Mouse (Mus musculus) lung, postnatal 36 days (tissue): ENCODE measurements at regions not wholly inside any gene's neighbourhood (a gene's known extent, or its start where the extent isn't known, plus 50 kb on each side); places are given as distances from the start of the nearest gene placed in this dataset.

Experiments used
- DNase-seq: peaks from one replicate; pipeline ENCODE4 v3.0.0; 2022; ENCODE audit warnings: mixed read lengths

DNA sequence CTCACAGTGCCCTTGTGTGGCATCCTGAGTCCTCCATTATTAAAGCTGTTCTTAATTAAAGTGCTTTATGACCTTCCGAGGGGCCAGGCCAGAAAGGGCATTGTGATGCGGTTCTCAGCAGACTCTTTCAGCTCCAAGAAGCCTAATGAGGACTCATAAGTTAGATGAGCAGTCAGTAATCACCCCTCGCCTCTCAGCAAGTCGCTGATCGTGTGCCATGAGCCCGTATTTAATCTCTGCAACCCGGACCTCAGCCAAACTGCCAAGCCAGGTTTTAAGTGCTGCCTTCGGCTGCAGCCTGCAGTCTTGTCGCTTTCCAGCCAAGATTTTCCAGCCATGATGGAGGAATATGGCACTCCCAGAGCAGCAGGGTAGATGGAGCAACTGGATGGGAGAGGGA lies 56.1 kb upstream of the Rbfox1 start:
- DNase-seq, result no peak

DNA sequence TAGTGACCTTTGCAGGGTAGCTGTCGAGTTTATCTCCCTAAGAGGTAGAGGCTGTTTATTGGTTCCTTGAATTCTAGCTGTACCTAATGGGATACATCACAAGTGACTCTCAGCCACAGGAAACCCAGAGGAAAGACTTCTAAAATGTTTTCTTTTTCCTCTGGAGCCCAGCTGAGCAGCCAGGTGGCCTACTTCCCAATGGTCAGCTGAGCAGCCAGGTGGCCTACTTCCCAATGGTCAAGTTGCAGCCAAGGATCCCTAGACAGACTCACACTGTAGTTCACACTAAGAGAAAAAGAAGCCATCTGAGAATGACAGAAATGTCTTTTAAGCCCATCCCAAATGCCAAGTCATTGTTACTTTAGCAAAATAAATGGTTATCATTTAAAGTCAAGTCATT lies 61.8 kb upstream of the Rbfox1 start:
- no peak for DNase-seq

DNA sequence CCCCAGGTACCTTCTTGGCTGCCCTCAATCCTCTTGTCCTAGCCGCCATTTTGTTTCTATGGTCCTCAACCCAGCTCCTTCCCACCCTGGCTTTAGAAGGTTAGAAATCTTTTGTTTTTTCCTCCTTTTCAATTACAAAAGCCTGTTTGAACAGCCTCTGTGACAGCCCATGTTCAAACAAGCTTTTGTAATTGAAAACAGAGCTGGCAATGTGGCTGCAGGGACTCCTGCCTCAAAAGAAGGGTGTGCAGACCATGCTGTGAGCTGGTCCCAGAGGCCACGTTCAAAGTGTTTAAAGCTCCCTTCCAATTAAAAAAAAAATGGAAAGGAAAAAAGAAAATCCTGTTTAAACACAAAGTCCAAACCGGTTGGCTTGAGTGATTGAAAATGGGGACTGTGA lies 68.0 kb upstream of the Rbfox1 start:
- no peak for DNase-seq

DNA sequence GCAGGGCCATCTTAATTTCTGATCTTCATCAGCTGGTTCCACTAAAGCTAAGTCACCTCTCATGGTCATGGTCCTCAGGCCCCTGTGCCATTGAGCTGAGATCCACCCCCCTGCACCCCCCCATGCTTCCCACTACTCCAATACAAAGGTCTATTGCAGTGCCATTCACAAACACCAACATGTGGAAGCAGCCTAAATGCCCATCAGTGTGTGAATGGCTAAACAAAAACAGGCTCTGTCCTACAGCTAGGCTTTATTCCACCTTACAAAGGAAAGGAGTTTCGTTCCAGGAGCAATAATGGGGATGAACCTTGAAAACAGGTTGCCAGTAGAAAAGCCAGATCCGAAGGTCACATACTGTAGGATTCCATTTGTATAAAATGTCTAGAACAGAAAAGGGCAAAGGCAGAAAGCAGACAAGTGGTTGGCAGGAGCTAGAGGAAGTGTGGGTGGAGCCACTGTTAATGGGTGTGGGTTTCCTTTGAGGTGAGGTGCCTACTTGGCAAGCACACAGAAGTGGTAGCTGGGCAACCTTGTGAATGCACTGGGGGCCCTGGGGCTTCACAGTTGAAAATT lies 72.8 kb upstream of the Rbfox1 start:
- no peak for DNase-seq

DNA sequence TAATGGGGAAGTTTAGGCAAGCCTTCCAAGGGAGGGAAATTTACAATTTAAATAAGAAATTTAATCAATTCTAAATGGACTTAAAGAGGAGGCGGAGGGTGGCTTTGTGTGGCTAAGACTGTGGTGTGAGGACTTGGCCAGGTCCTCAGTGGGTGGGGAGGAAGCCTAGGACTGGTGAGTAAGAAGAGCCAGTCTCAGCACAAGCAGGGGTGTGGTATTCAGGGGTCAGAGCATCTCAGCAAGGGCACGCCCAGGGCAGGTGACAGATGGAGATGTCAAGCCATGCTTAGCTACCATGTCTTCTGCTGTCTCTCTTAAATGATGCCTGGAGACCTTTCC lies 73.5 kb upstream of the Rbfox1 start:
- DNase-seq, result no peak

DNA sequence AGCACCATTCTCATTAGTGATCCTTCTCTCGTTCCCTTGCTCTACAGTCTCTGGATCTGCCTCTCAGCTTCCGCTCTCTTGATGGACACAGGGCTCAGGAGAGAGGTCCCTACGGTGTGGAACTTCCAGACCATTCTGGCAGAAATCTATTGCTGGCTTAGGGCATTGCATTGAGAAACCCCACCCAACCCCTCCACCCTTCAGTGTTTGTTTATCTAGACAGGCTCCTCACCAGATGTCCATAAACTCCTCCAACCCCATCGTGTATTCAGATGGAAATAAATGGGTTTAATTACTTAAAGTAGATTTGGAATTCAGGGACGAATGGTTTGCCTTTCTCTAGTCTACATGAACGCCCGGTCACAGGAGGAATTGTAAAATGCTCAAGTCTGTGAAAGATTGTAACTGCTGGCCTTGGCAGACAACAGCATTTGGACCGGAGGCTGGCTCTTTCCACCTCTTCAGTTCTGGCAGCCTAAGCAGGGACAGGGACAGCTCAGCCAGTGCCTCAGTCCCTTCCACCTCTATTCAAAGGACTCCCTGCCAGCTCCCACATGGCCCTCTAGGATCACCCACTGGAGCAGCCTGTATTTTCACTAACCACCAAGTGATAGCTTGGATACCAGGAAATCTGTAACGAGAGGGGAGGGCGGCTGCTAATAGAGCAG lies 74.0 kb upstream of the Rbfox1 start:
- DNase-seq, result no peak

DNA sequence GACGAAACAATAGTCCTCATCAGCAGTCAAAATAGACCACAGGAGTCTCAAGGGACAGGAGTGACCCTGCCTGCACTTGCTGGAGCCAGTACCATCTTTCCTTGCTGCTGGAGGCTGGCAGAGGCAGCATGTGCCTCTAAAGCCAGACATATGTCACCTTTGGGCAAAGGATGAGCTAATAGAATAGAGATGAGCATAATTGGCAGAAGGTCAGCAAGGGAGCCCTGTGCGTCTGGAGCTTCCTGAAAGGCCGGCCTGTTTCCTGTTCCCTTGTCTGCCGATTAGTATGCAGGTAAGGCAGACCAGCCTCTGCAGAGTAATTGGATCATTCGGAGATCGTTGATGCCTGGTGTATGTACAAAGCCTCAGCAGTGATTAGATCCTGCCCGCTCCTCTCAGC lies 87.0 kb upstream of the Rbfox1 start:
- DNase-seq, result no peak

DNA sequence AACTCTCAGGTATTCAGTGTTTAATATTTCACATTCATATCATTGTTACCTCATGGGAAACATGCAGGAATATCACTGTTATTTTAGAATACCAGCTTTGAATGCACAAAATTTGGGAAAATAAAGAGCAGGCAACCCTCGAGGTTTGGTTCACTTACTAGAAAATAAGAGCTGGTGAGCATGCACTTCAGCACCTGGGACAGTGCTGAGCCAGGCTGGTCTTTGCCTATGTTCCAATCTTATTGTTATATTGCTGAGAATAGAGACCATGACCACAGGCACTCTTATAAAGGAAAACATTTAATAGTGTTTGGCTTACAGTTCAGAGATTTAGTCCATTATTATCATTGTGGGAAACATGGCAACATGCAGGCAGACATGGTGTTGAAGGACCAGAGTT lies 92.9 kb upstream of the Rbfox1 start:
- no peak for DNase-seq

DNA sequence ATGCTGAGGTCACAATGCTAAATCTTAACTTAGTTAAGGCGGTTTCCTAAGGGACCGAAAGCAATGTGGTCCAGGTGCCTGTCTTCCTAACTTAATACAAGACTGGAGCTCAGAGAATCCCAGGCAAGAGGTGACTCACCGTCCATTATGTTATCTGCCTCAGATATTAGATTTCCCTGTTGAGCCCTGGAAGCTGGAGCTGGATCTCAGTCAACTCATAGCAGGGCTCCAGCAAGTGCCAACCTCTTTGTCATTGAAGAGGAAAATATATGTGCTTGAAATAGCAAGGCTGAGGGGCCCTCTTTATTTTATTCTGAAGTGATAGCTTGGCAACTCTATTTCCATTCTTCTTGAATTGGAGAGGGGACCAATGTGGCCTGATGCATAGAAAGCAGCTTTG lies 95.0 kb upstream of the Rbfox1 start:
- DNase-seq, result no peak

DNA sequence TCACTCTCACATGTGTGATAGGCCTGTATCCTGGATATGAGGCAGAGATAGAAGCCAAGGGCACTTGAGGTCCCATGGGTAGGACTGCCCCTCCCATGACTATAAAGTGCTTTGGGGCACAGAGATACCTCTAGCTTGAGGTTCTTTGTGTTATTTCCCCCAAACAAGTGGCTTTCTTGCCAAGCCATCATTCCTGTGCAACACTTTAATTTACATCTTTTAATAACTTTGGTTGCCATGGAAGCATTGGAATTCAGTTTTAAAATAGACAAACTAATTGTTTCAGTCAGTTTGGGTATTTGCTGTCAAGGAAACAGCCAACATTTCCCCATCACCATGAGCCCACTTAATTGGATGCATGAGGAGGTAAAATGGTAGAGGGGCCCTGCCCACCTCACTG lies 97.9 kb upstream of the Rbfox1 start:
- DNase-seq, result no peak

DNA sequence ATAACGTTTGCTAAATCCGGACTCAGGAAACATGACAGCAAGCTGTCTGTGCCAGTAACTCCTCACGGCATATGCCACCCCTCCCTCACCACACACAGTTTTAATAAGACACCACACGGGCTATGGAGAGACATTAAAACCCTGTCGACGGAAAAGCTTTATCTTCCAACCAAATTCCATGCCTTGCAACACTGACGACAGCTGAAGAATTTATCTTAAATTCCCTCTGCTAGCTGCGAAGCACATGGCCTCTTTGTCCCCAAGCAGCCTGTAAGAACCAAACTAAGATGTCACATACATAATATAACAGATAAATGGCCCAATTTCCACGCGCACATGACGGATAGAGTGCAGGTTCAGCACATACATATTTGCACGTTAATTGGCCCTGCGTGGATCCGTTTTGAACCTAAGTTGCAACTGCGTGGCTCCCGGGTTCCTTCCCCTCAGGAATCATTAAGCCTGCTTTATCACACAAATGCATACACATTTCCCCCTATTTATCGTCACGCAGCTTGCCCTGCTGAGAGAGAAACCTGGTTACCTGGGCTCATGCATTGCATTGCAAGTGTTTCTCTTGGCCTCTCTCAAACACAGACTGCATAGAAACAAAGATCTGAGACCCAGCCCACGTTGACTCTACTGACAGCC lies 118.3 kb upstream of the Rbfox1 start:
- no peak for DNase-seq

DNA sequence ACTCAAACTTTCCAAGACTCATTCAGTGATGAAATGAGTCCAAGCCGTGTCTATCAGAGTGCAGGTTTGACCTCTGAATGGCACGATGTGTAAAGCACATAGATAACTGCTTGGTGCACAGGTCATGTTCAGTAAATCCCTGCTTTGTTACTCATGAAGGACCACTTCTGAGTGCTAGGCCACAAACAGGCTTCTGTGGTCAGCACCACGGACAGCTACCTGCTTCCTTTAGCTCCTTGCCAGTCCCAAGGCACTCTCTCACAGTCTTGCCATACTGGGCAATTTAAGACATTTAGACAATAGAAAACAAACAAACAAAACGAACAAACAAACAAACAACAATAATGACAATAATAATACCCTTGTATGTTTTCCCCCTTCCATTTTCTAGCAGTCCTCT lies 120.0 kb upstream of the Rbfox1 start:
- DNase-seq, result no peak

DNA sequence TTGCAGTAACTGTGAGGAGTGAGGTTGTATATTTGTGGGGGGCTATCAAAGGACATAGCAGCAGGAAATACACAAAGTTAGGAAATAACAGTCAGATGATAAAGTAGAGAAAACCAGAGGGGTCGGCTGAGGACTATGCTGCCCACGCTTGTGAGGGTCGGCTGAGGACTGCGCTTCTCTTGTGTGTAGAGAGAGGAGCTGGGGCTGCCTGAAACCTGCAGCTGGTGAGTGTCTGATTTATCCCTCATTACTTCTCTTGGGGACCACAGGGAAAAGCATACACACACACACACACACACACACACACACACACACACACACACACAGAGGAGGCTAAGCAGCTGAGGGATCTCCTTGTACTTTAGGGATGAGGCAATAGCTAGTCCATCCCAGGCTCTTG lies 124.3 kb upstream of the Rbfox1 start:
- no peak for DNase-seq

DNA sequence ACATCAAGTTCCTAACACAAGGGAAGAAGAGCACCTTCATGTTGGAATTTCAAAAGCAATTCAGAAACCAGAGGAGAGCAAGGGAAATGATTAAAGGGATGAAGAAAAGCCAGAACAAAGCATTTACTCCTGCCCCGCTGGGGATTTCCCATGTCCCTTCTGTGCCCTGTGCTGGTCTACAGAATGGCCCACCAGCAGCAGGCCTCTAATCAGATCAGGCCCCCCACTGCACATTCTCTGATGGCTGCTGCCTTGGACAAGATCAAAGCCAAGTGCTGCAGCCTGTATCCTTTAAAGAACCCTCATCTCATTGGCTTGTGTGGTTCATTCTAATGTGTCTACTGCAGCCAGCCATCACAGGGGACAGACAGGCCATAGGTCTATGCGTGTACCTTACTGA lies 126.1 kb upstream of the Rbfox1 start:
- DNase-seq, result no peak

DNA sequence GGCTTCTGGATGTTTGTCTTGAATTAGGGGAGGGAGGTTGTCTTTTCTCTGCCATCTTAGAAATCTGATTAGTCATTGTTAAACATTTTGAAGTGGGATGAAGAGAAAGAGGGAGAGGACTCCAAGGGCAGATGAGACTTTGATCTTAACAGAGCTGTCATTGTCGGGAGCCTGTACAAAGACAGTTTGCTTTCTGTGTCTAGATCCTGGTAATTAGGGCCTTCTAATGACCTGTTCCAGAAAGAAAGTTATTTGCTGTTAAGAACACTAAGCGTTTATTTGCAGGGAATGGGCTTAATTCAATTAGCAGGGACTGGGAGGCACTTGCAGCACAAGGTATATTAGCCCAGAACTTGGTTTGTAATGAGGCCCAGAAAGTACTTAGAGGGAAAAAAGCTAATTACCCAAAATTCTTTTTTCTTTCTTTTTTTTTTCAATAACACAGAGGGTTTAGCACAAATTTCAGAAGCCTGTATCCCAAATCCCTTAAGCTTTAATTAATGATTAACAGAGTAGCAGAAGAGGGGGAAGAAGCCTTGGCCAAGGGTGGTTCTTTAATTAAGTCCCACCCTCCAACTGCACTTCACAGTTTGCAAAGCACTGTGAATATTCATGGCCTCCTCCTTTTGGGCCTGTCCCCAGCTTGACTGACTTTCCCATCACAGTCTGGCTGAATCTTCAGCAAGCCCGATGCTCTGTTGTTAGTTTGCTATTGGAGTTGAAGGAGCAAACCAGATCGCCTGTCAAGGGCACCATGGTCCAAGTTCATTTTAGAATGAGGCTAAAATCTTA lies 142.2 kb upstream of the Rbfox1 start:
- DNase-seq, result no peak

DNA sequence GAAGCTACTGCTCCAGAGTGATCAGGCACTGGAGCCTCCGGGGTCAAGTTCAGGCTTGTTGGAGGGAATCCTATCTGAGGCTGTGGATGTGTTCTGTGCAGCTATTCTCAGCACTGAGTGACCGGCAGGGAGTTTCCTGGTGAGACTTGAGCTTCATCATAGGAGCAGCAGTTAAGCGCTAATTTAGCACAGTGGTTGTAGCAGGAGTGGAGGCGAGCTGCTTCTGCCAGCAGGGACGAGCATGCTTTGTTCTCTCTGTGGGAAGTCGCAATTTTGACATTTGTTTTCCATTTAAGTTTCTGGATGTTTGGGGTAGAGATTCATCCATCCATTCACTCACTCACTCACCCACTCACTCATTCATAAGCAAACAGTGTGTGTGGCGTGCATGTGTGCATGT lies 144.4 kb upstream of the Rbfox1 start:
- no peak for DNase-seq

DNA sequence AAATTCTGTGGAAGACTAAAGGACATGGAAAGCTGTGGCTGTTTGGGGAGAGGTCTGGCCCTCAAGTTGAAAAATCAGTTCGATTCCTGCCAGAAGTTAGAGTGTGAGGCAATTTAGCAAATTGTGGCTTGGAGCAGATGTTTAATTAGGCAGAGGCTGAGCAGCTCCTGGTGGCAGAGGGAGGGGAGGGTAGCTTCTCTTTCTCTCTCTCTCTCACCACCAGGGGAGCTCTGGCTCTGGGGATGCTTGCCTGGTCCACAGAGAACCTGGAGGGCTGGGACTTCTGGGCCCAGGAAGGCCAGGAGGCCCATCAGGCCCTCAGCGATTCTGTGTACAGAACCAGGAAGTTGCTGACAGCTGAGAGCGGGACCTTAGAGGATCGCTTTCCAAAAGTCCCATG lies 151.5 kb upstream of the Rbfox1 start:
- no peak for DNase-seq

DNA sequence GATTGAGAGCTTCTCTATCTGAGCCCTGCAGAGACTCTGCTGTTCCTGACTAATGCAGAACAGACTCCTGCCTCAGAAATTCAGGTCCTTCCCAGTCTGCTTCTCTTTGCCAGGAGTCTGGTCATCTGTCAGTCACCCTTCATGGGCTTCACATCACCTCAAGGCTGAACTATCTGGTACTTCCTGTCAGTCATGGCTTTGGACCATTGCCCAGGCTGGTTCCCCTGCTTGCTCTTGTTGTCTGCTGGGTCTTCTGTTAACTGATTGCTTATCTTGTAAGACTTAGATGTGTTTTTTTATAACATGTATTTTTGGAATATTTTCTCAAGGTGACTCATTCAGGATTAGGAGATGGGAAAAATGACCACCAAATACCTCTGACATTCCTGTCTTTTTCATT lies 162.6 kb upstream of the Rbfox1 start:
- DNase-seq, result no peak

DNA sequence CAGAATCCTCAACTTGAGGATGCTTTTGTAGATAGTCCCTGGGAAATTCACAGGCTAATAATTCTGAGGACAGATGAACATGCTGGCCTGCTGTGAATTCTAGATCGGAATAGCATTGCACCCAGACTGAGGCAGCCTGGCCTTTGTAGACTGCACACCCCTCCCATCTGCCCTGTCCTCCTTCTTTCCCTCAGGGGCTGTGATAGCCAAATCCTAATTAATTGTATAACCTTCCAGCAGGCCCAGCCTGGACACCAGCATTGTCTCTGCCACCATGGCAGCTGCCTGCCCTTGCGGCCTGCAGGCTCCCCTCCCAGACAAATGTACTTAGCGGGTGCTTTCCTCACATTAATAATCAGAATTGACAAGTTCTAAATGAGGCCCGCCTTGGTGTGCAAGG lies 171.7 kb upstream of the Rbfox1 start:
- no peak for DNase-seq

DNA sequence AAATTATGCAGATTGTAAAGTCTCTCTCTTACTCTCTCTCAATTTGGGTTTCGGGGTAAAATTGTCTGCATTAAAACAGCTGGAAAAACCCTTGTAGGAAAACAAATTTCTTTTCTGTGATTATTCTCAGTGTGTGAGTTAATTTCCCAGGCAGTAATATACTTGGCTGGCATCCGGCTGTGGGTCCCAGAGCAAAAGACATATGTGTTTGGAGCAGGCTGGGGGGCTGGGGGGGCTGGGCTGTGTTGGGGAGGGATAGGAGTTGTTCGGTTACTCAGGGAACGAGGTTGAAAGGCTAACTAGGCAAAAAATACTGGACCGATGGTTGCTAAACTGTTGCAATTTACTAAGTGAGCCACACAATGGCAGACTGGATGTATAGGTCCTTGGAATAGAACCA lies 175.3 kb upstream of the Rbfox1 start:
- no peak for DNase-seq

DNA sequence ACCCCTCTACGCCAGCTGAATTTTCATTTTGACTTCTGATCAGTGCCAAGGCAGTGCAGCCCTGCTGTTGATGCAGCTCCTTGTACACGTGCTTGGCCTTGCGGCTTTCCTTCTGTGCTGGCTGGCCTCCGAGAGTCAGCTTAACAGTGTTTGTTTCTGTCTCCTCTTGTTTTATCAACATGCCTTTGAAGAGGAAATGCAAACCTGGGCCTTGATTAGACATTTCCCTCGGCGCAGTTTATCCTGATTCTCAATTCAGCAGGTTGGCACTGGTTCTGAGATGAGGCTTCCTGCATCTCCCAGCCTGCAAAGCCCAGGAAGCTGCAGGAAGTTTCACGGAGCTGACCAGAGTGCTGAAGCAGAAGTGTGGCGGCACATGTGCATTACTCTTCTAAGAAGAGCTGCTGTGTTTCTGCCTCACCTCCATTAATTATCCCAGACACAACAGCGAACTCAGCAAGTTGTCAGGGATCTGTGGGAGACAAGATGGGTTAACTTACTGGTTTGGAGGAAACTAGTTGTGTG lies 184.4 kb upstream of the Rbfox1 start:
- DNase-seq, result no peak

DNA sequence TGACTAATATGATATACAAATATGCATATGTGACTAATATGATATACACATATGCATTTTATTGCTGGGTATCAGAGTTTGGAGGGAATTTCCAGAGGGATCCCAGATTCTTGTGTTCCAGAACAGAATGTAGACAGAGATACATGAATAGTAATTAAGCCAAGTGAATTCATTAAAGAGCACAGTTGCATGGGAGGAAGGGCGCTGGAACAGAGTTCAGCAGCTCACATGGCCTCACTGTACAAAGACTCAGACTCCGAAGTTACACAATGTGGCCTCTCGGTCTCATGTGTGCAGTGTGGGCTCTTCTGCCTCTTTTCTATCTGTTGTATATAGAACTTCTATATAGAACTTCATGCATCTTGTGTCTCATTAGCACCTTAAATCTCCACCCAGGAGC lies 196.8 kb upstream of the Rbfox1 start:
- no peak for DNase-seq

DNA sequence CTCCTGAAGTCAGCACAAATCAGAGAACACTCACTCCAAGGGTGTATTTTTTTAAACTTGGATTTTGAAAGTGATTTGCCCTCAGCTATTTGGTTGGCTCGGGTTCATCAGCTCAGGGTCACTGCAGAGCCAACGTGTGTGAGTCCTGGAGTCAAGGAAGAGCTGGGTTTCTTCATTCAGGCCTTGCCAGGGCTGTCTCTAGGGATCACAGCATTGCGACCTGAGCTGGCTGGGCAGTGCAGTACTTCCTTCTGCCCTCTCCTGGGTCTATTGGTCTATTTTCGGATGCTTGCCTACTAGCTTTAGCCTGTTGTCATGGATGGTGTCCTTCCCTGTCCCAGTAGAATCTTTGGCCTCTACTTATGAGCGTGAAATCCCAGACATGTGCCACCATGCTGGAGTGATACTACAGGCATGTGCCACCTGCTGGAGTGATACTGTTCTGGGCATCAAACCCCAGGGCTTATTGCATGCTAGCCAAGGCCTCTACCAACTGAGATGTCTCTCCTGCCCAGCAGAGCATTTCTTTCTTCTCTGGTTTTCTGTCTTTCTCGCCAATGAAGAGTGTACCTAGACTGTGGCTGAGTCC lies 211.7 kb upstream of the Rbfox1 start:
- no peak for DNase-seq

DNA sequence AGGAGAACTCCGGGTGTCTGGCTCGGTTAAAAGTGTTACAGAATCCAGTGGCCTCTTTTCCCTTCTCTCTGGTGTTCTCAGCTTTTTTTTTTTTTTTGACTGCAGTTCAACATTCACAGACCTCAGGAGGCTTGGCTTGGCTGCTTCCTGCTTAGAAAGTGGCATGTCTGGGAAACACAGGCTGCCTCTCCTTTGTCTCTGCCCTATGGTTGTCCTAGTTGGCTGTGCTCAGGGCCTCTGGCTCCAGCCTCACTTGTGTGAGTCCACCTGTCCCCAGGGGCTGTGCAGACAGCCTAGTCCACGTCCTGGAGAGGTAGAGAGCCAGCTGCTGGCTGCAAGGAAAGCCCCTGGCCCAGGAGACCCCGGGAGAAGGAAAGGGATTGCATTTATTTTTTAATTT lies 212.3 kb upstream of the Rbfox1 start:
- DNase-seq, result no peak
